Mouse (Mus musculus): ENCODE results near the gene Osbpl3.

DNA sequence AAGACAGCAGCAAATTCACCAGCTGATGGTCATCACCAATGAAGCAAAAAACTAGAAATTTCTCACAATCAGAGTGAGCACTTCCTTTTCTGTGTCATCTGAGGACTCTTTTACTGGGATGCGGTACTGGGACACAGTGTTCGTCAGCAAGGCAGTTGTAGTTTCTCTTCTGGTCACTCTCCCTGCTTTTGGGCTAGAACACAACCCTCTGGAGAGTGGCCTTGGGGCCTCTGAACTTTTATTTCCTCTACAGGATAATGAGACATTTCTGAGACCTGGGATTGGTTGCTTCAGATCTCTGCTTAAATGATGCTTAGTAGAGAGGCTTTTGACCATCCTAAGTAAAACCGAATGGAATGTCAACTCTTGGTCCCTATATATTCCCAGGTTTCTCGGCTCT, 29.4 kb downstream of the Osbpl3 start:
- TF ChIP-seq CTCF (IDR thresholded peaks at IDR 0.05; ENCODE audit: low read depth, low read length) (no peak), POLR2A (IDR thresholded peaks at IDR 0.05; ENCODE audit: borderline replicate concordance, low read depth, low read length) (no peak)
